Mouse (Mus musculus) limb, embryonic 11.5 days (tissue): Measurements from ENCODE around the gene Kif16b. TPM values are rescaled to one million over a fixed set of nuclear protein-coding genes. Genes with fewer than 3 reads are reported as not detected.

Source experiments
- ATAC-seq: fragments of 200-750 bp; cut with Nextera tagmentation; 2 replicates; pipeline ENCODE4 v1.8.0; 2017; ENCODE audit warnings: low read depth; ENCODE audit not compliant: insufficient number of reproducible peaks, low FRiP score, low TSS enrichment
- DNase-seq: peaks from one replicate; pipeline ENCODE4 v3.0.0-alpha.2; 2015; ENCODE audit warnings: low spot score
- H3K27ac ChIP-seq: fragments of 300-500 bp; sonication (generic); replicated peaks from 2 replicates; pipeline ENCODE4 v1.5.1; 2014; ENCODE audit warnings: low read depth, mild to moderate bottlenecking, low read length
- H3K27me3 ChIP-seq: fragments of 300-500 bp; sonication (generic); 2 replicates; pipeline ENCODE4 v1.6.1; 2014; ENCODE audit warnings: mild to moderate bottlenecking, low read length, mixed read lengths; ENCODE audit not compliant: control insufficient read depth, insufficient read depth
- H3K36me3 ChIP-seq: fragments of 300-500 bp; sonication (generic); 2 replicates; pipeline ENCODE4 v1.6.1; 2014; ENCODE audit warnings: mild to moderate bottlenecking, low read length, moderate library complexity, mixed read lengths; ENCODE audit not compliant: control insufficient read depth, insufficient read depth
- H3K4me1 ChIP-seq: fragments of 300-500 bp; sonication (generic); 2 replicates; pipeline ENCODE4 v1.6.1; 2014; ENCODE audit warnings: low read length, mixed read lengths; ENCODE audit not compliant: control insufficient read depth, insufficient read depth
- H3K4me2 ChIP-seq: fragments of 300-500 bp; sonication (generic); 2 replicates; pipeline ENCODE4 v1.6.1; 2014; ENCODE audit warnings: low read depth, mild to moderate bottlenecking, moderate library complexity; ENCODE audit not compliant: severe bottlenecking
- H3K4me3 ChIP-seq: fragments of 300-500 bp; sonication (generic); 2 replicates; pipeline ENCODE4 v1.5.1; 2014; ENCODE audit warnings: low read depth, low read length
- H3K9ac ChIP-seq: fragments of 300-500 bp; sonication (generic); 2 replicates; pipeline ENCODE4 v1.6.1; 2014; ENCODE audit warnings: mild to moderate bottlenecking, low read length
- H3K9me3 ChIP-seq: fragments of 300-500 bp; sonication (generic); 2 replicates; pipeline ENCODE4 v1.6.1; 2016; ENCODE audit warnings: low read length; ENCODE audit not compliant: control insufficient read depth
- WGBS: fragments of 180-500 bp; shearing (Covaris S2); extraction: QIAGEN DNeasy Blood & Tissue Kit; methylation state at CpG from one replicate; pipeline ENCODE4 v1.1.7; 2014; 5-methylcytosine and 5-hydroxymethylcytosine counted together
- polyA plus RNA-seq: library from polyadenylated mRNA; unstranded; fragments of >200 nt; fragmentation: Nextera tagmentation; extraction: Ambion mirVana; gene quantifications from 2 replicates; pipeline ENCODE4 v1.2.1, GENCODE M21; 2014

Kif16b gene
- polyA plus RNA-seq, 1 experiment from 2014 or later = 11.7 TPM

- no peak for DNase-seq
- WGBS = 80% methylated on average over 17 of the region's 17 CpGs
- Histone ChIP-seq H3K9ac (no peak overlapping the region), H3K4me2 (no peak overlapping the region), H3K27ac (no peak overlapping the region), H3K36me3 (no peaks in the 10 kb centered on the region), H3K27me3 (no peaks in the 10 kb centered on the region), H3K4me1 (peaks cover 5% of the 10 kb centered on the region; the same call in 1 of the 2 replicates), H3K4me3 (no peak overlapping the region), H3K9me3 (no peaks in the 10 kb centered on the region)
- no peak for ATAC-seq
Observed at GRCm38 (mm10) chr2:142596176-142597170, 304.9 kb downstream of the Kif16b start.

- ATAC-seq = no peak
- Histone ChIP-seq H3K9me3 (no peaks in the 10 kb centered on the region), H3K4me1 (peaks cover 3% of the 10 kb centered on the region; the same call in 1 of the 2 replicates), H3K9ac (no peak overlapping the region), H3K27ac (no peak overlapping the region), H3K4me2 (no peak overlapping the region), H3K36me3 (no peaks in the 10 kb centered on the region), H3K4me3 (no peak overlapping the region), H3K27me3 (no peaks in the 10 kb centered on the region)
- DNase-seq = no peak
Observed at GRCm38 (mm10) chr2:142590938-142591337, 310.4 kb downstream of the Kif16b start.

- ATAC-seq = peak; percentile 52; the same call in 1 of the 2 replicates
- H3K4me2 ChIP-seq = no peak overlapping the region
- 22% methylated on average over 6 of the region's 6 CpGs for WGBS
Observed at GRCm38 (mm10) chr2:142590284-142590724, 311.0 kb downstream of the Kif16b start.

GRCm38 (mm10) chr2:142589403-142590283, 311.7 kb downstream of the Kif16b start:
- H3K4me3 ChIP-seq = no peak overlapping the region
- H3K9me3 ChIP-seq = no peaks in the 10 kb centered on the region
- no peak overlapping the region for H3K4me2 ChIP-seq
- no peaks in the 10 kb centered on the region for H3K36me3 ChIP-seq
- H3K27ac ChIP-seq = no peak overlapping the region
- DNase-seq (no peak), ATAC-seq (peak; percentile 55; the same call in 1 of the 2 replicates)
- whole genome bisulfite sequencing = 55% methylated on average over 14 of the region's 14 CpGs
- no peaks in the 10 kb centered on the region for H3K27me3 ChIP-seq
- peaks cover 3% of the 10 kb centered on the region; the same call in 1 of the 2 replicates for H3K4me1 ChIP-seq
- H3K9ac ChIP-seq = no peak overlapping the region

More at GRCm38 (mm10) chr2:142590284-142590724, 311.0 kb downstream of the Kif16b start:
- Histone ChIP-seq H3K36me3 (no peaks in the 10 kb centered on the region), H3K27ac (no peak overlapping the region), H3K9me3 (no peaks in the 10 kb centered on the region), H3K9ac (no peak overlapping the region), H3K4me3 (no peak overlapping the region), H3K27me3 (no peaks in the 10 kb centered on the region), H3K4me1 (peaks cover 3% of the 10 kb centered on the region; the same call in 1 of the 2 replicates)
- DNase-seq = no peak

GRCm38 (mm10) chr2:142585845-142586244, 315.5 kb downstream of the Kif16b start:
- no peaks in the 10 kb centered on the region for H3K9me3 ChIP-seq
- H3K9ac ChIP-seq = no peak overlapping the region
- H3K27me3 ChIP-seq = no peaks in the 10 kb centered on the region
- no peak overlapping the region for H3K4me2 ChIP-seq
- no peaks in the 10 kb centered on the region for H3K36me3 ChIP-seq
- H3K4me1 ChIP-seq = peaks cover 3% of the 10 kb centered on the region; the same call in 1 of the 2 replicates
- ATAC-seq (no peak), DNase-seq (no peak)
- no peak overlapping the region for H3K27ac ChIP-seq
- H3K4me3 ChIP-seq = no peak overlapping the region
- 91% methylated on average over 5 of the region's 5 CpGs for WGBS

GRCm38 (mm10) chr2:142584851-142585737, 316.2 kb downstream of the Kif16b start:
- Histone ChIP-seq H3K4me2 (no peak overlapping the region), H3K9me3 (no peaks in the 10 kb centered on the region), H3K4me3 (no peak overlapping the region), H3K36me3 (no peaks in the 10 kb centered on the region), H3K9ac (no peak overlapping the region), H3K4me1 (peaks cover 3% of the 10 kb centered on the region; the same call in 1 of the 2 replicates), H3K27me3 (no peaks in the 10 kb centered on the region), H3K27ac (no peak overlapping the region)
- WGBS = 86% methylated on average over 11 of the region's 11 CpGs
- no peak for ATAC-seq
- no peak for DNase-seq

GRCm38 (mm10) chr2:142580449-142580848, 320.9 kb downstream of the Kif16b start:
- Histone ChIP-seq H3K36me3 (no peaks in the 10 kb centered on the region), H3K9ac (no peak overlapping the region), H3K4me2 (no peak overlapping the region), H3K27me3 (no peaks in the 10 kb centered on the region), H3K9me3 (no peaks in the 10 kb centered on the region), H3K4me1 (no peaks in the 10 kb centered on the region), H3K4me3 (no peak overlapping the region), H3K27ac (no peak overlapping the region)
- DNase-seq = no peak
- ATAC-seq = no peak
